Mouse (Mus musculus) erythroid progenitor cell, adult 5-6 weeks (primary cell): Measurements from ENCODE around the gene Cad. TPM values are rescaled to one million over a fixed set of nuclear protein-coding genes. Genes with fewer than 3 reads are reported as not detected.
A peak's percentile ranks its signal among the peaks of the same experiment; 100 is the strongest.

Experiments
- ATAC-seq: replicated peaks from 2 replicates; pipeline ENCODE4 v1.8.0; 2016; ENCODE audit warnings: moderate number of reproducible peaks, mild to moderate bottlenecking, moderate TSS enrichment, inconsistent platforms; ENCODE audit not compliant: poor library complexity, low FRiP score, severe bottlenecking
- total RNA-seq, 2 experiments: library from RNA; stranded (forward) in 1 of 2; stranded (reverse) in 1 of 2; fragments of 150-400 nt in 1 of 2; fragments of 186-747, 209-891 nt in 1 of 2; gene quantifications; 2 replicates each; pipeline versions ENCODE4 v1.2.3 to v1.2.4; 2015 to 2017; ENCODE audit warnings: low replicate concordance in 2 of 2

The Cad gene
- total RNA-seq, 2 experiments from 2014 or later, result 11.3 to 19.3 TPM

DNA sequence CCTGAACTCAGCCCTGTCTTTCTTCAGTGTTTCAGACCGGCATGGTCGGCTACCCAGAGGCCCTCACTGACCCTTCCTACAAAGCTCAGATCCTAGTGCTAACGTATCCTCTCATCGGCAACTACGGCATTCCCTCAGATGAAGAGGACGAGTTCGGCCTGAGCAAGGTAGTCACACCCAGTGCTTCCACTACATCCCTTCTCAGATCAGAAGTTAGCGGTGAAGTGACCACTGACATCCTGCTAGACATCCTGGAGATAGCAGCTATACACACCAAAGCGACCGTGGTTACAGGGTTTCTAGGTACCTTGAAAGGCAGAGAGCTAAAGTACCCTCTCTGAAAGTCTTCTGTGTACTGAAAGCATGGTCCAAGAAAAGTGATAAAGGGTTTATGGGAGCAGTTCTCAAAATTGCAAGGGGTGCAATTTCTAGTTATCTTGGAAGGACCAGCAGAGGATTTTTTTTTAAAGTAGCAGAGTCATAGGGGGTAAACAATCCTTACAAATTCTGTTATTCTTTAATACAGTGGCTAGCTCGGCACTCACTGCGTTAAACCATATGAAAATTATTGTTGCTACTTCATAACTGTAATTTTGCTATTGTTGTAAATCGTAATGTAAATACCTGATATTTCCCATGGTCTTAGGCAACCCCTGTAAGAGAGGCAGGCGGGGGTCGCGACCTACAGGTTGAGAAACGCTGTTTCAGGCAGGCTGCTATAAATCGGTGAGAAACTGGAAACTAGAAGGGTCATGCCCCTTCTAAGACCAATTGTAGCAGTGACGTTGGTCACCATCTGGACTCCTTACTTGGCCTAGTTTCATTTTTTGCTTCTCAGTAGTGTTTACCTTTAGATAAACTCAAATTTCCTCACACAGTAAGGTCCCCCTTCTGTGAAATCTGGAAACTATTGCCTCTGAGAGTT is 898 bp downstream of the Cad start:
- no peak for ATAC-seq

DNA sequence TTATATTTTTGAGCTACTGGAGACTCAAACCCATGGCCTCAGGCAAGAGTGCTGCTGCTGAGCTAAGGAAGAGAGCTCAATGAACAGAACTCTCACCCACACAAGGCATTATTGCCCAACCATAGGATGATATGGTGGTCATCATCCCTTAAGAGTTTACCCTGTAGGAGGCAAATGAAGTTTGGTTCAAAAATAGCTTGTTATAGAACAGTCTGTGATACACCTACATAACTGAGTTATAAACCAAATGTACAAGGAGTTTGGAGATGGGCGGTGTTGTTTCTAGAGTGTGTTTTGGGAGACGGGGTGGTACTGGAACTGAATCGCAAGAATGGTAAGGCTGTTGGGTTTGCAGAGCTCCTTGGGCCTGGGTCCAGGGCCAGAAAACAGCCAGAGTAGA is 15.2 kb downstream of the Cad start:
- ATAC-seq, result no peak

DNA sequence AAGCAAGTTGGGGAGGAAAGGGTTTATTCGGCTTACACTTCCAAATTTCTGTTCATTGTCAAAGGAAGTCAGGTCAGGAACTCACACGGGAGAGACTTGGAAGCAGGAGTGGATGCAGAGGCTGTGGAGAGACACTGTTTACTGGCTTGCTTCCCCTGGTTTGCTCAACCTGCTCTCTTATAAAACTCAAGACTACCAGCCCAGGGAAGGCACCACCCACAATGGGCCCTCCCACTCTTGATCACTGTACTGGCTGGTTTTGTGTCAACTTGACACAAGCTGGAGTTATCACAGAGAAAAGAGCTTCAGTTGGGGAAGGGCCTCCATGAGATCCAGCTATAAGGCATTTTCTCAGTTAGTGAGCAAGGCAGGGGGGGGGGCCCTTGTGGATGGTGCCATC is 16.5 kb downstream of the Cad start:
- ATAC-seq, result no peak

- ATAC-seq, result no peak
Observed at GRCm38 (mm10) chr5:31071821-31072220, 17.2 kb downstream of the Cad start.

GRCm38 (mm10) chr5:31073176-31073575 is 18.6 kb downstream of the Cad start:
- ATAC-seq, result no peak

- ATAC-seq, result no peak
Observed at GRCm38 (mm10) chr5:31076346-31076745, 21.8 kb downstream of the Cad start.

- ATAC-seq, result no peak
Observed at GRCm38 (mm10) chr5:31080059-31080794, 25.6 kb downstream of the Cad start.

DNA sequence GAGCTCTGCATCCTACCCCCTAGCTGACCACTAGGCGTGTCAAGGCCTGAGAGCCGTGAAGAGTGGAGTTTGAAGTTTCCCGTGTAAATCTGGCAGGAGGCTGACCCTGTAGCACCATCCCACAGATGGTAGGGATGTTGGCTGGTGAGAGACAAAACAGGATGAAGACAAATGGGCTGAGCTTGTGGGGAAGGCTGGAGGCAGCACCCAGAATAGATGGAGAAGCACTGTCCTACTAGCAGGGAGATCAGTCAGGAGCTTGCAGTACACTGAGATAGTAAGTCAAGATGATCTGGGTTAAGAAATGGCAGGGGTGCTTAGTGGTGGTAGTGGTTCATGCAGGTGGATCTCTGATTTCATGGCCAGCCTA is 26.2 kb downstream of the Cad start:
- no peak for ATAC-seq

- peak; percentile 67 for ATAC-seq
Observed at GRCm38 (mm10) chr5:31081386-31081785, 26.8 kb downstream of the Cad start.

DNA sequence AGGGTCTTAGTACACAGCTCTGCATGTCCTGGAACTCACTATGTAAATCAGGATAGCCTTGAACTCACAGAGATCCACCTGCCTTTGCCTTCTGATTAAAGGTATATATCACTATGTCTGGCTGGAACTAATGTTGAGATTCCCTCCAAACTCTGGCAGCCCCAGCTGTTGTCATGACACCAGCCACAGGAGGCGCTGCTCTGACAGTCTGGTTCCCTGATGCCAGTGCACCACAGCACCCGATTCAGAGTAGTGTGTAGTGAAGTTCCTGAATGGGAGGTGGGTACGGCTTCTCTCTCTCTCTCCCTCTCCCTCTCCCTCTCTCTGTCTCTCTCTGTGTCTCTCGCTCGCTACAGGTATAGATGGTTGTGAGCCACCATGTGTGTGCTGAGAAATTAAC is 27.8 kb downstream of the Cad start:
- ATAC-seq, result no peak

DNA sequence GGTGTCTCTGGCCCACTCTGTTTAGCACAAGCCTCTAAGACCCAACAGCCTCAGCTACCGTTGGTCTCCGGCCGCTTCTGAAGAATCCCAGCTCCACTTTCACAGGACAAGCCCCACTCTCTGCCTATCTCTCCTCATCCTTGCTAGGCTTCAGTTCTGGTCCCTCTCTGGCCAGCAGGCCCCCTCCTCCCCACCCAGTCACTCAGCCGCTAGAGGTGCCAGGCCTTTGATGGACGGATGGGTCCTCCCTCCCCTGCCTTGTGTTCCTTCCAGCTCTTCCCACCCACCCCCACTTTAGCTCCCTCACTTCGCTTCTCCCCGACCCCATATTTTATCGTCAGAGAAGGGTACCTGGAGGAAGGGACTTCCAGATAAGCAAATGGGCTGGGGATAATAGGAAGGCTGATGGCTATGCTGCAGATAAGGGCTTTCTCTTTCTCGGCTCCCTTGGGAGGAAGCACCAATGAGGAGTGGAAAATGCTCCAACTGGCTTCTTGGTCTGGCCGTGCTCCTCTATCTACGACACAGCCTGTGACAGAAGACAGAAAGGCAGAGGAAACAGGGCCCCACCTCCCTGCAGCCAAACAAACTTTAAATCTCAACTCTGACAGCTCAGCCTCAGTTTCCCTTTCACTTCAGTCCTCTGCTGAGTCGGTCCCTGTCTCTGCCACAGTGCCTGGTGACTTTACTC is 28.5 kb downstream of the Cad start:
- no peak for ATAC-seq

DNA sequence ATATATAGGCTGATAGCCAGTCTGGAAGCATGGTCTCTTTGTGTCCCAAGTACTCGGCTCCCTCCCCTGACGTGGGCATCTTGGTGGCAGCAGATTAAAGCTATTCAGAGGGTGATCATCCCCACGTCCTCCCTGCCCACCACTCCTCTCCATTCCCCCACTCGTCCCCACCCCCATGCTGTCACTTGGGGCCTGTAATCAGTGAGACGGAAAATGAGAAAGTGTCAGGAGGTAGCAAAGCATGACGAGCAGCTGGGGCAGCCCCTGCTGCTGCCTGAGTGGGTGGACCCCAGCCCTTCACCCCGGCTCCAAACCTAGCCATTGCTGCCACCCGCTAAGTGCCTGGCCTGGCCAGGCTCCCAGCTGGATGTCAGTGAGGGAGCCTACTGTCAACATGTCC is 29.4 kb downstream of the Cad start:
- no peak for ATAC-seq

GRCm38 (mm10) chr5:31086606-31087005 is 32.0 kb downstream of the Cad start:
- ATAC-seq, result no peak

GRCm38 (mm10) chr5:31087131-31087530 is 32.6 kb downstream of the Cad start:
- ATAC-seq, result no peak

DNA sequence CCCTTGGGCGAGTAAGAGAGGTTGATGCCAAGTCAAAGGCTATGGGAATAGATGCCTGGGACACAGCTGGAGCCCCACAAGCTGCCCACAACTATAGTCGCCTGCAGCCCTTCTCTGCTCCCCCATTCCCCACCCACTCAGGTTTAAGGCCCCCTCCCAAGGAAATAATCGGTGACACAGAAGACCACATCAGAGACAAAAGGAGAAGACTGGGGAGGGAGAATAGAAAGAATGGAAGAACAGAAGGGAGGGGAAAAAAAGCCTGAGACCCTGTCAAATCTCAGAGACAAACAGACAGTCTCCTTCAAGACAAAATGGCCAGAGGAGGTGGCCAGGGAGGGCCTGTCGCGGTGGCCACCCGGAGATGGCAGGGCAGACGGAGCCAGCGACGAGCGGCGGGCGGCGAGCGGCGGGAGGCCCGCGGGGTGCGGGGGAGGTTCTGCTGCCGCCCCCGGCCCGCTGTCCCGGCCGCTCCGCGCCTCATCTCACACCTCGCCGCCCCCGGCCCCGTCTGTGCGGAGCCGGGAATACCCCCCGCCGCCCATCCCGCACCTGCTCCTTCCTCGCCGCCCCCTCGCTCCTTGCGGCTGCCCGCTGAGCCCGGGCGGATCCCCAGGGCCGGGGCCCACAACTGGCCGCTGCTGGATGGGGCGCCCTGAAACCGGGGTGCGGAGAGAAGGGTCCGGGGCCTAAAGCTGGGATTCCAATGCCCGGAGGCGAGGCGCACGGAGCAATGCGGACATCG is 37.8 kb downstream of the Cad start:
- ATAC-seq, result no peak

GRCm38 (mm10) chr5:31093151-31094041 is 38.8 kb downstream of the Cad start:
- no peak for ATAC-seq

DNA sequence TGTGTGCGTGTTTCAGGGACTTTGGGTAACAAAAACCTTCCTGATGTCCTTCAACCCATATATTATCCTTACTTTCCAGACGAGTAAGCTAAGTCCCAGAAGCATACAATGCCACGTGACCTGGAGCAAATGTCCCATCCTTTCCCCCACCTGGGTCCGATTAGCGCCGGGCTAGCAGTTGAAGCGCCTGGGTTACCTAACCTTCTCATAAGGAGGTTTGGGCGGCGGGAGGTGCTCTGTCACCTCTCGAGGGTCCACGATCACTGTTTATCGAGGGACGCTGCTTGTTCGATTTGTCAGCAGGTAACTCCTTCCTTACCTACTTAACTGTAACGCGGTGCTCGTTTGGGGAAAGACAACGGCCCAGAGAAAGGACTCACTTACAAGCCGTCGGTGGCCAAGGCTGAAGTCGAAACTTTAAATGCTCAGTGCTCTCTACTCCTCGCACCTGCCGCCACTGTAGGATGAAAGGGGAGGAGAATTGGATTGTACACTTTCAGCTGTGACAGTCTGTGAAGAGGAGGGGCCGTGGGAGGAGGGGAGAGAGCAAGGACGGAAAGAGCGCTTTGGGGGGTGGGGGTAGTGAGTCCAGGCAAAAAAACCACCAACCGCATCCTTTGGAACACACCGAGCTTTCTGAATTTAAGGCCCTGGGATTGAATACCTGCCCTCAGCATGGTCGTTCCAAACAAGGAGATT is 39.7 kb downstream of the Cad start:
- ATAC-seq, result no peak
